Mouse (Mus musculus) midbrain, embryonic 12.5 days (tissue): ENCODE data around the gene Coq5. TPM values are rescaled to one million over a fixed set of nuclear protein-coding genes. Genes with fewer than 3 reads are reported as not detected.
A peak's percentile ranks its signal among the peaks of the same experiment; 100 is the strongest.

Source experiments
- ATAC-seq: fragments of 200-750 bp; cut with Nextera tagmentation; 2 replicates; pipeline ENCODE4 v1.8.0; 2017; ENCODE audit warnings: low read depth, moderate TSS enrichment, moderate library complexity; ENCODE audit not compliant: low FRiP score
- H3K27ac ChIP-seq: fragments of 300-500 bp; sonication (generic); replicated peaks from 2 replicates; pipeline ENCODE4 v1.5.1; 2016; ENCODE audit warnings: mild to moderate bottlenecking
- H3K27me3 ChIP-seq: fragments of 300-500 bp; sonication (generic); 2 replicates; pipeline ENCODE4 v1.6.1; 2016; ENCODE audit warnings: mild to moderate bottlenecking
- H3K36me3 ChIP-seq: fragments of 300-500 bp; sonication (generic); 2 replicates; pipeline ENCODE4 v1.6.1; 2016
- H3K4me1 ChIP-seq: fragments of 300-500 bp; sonication (generic); 2 replicates; pipeline ENCODE4 v1.6.1; 2016
- H3K4me2 ChIP-seq: fragments of 300-500 bp; sonication (generic); replicated peaks from 2 replicates; pipeline ENCODE4 v1.6.1; 2016; ENCODE audit warnings: mild to moderate bottlenecking, moderate library complexity
- H3K4me3 ChIP-seq: fragments of 300-500 bp; sonication (generic); 2 replicates; pipeline ENCODE4 v1.5.1; 2016; ENCODE audit warnings: mild to moderate bottlenecking
- H3K9ac ChIP-seq: fragments of 300-500 bp; sonication (generic); replicated peaks from 2 replicates; pipeline ENCODE4 v1.6.1; 2016; ENCODE audit warnings: mild to moderate bottlenecking, moderate library complexity
- H3K9me3 ChIP-seq: fragments of 300-500 bp; sonication (generic); 2 replicates; pipeline ENCODE4 v1.6.1; 2016; ENCODE audit warnings: mild to moderate bottlenecking
- WGBS: fragments of 180-500 bp; shearing (Covaris S2); methylation state at CpG from one replicate; pipeline ENCODE4 v1.1.7; 2016; 5-methylcytosine and 5-hydroxymethylcytosine counted together
- polyA plus RNA-seq: library from polyadenylated mRNA; unstranded; fragments of >200 nt; fragmentation: Nextera tagmentation; extraction: Ambion mirVana; gene quantifications from 2 replicates; pipeline ENCODE4 v1.2.1, GENCODE M21; 2016

Coq5 gene
- polyA plus RNA-seq, 1 experiment from 2014 or later, result 48.5 TPM

- peak overlapping the region; percentile 99 for H3K4me3 ChIP-seq
- H3K4me1 ChIP-seq, result peaks cover 40% of the 10 kb centered on the region
- H3K9me3 ChIP-seq, result no peaks in the 10 kb centered on the region
- under 1% methylated on average over 68 of the region's 77 CpGs for WGBS
- peak; percentile 61; the same call in 1 of the 2 replicates for ATAC-seq
- H3K4me2 ChIP-seq, result peak overlapping the region; percentile 81
- H3K9ac ChIP-seq, result peak overlapping the region; percentile 96
- no peaks in the 10 kb centered on the region for H3K27me3 ChIP-seq
- H3K27ac ChIP-seq, result peak overlapping the region; percentile 88
- peaks cover 15% of the 10 kb centered on the region; the same call in 1 of the 2 replicates for H3K36me3 ChIP-seq
Observed at GRCm38 (mm10) chr5:115271931-115272811, 7.3 kb upstream of the Coq5 start.

DNA sequence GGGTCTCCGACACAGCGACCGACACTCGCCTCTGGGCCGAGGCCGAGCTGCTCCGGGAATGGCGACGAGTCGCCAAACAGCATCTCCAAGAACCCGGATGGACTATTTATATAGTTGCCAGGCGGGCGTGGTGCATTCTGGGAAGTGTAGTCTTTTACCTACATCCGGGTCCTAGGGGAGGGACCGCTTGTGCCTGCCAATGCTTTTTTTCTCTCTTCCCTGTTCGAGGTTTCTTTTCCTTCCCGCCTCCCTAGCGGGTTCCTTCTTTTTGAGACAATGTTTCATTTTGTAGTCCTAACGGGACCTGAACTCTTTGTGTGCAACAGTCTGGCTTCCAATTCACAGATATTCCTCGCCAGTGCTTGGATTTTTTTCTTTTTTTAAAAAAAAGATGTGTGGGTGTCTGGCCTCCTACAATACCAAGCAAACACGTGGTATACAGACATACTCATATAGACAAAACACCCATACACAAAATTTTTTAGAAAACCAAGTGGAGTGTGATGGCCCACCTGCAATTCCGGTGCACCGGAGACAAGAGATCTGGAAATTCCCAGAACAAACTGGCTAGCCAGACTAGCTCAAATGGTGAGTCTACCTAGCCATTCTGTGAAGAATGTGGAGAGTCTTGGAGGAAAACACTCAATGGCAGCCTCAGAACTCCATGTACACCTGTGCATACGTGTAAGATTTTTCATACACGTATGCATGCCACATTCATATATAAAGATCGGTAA is 6.5 kb upstream of the Coq5 start, which contains the start of gene Rnf10:
Rnf10 (minus strand) TSS at position 87 of the 737 bp plus-strand sequence.
- 15% methylated on average over 26 of the region's 26 CpGs for WGBS
- no peaks in the 10 kb centered on the region for H3K9me3 ChIP-seq
- H3K27ac ChIP-seq, result peak within 1 kb of the TSS; percentile 88
- H3K9ac ChIP-seq, result peak within 1 kb of the TSS; percentile 96
- peak within 1 kb of the TSS; percentile 99 for H3K4me3 ChIP-seq
- no peaks in the 10 kb centered on the region for H3K27me3 ChIP-seq
- H3K4me1 ChIP-seq, result peaks cover 40% of the 10 kb centered on the region
- H3K36me3 ChIP-seq, result peaks cover 15% of the 10 kb centered on the region; the same call in 1 of the 2 replicates
- ATAC-seq, result peak; percentile 87
- peak within 1 kb of the TSS; percentile 81 for H3K4me2 ChIP-seq

DNA sequence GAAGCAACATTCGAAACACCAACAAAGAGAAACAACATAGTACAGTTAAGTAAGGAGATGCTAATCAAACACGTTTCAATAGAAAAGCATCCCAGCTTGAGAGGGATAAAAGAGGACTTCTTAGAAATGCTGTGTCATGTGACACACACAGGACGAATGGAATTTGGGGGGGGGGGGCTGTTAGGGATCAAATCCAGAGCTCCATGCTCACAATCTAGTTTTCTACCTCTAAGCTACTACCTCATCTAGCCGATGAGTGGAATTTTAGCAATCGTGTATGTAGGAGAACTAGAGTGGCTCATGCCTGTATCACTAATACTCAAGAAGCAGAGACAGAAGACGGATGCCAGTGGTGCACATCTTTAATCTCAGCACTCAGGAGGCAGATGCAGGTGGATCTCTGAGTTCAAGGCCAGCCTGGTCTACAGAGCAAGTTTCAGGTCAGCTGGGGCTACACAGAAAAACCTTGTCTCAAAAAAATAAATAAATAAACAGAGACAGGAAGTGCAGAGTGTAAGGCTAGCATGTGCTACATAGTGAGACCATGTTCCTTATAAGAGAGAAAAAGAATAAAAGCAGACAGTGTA is 5.8 kb upstream of the Coq5 start:
- Histone ChIP-seq H3K9me3 (no peaks in the 10 kb centered on the region), H3K27ac (peak overlapping the region; percentile 88; the same call in 1 of the 2 replicates), H3K36me3 (peaks cover 10% of the 10 kb centered on the region; the same call in 1 of the 2 replicates), H3K4me1 (peaks cover 40% of the 10 kb centered on the region), H3K4me3 (peak overlapping the region; percentile 99), H3K9ac (no peak overlapping the region), H3K27me3 (no peaks in the 10 kb centered on the region), H3K4me2 (peak overlapping the region; percentile 52)
- WGBS, result 73% methylated on average over 6 of the region's 6 CpGs
- no peak for ATAC-seq

DNA sequence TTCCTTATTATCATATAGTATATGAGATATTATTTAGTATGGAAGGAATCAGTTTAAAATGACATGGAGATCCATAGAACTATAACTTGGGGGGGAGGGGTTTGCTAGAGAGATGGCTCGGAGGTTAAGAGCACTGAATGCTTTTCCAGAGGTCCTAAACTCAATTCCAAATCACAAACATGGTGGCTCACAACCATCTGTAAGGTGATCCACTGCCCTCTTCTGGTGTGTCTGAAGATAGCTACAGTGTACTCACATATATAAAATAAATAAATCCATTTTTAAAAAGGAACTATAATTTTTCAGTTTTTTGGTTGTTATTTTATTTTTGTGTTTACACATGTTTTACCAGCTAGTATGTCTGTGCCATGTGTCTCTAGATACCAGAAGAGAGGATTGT is 5.1 kb upstream of the Coq5 start:
- peaks cover 33% of the 10 kb centered on the region for H3K4me1 ChIP-seq
- no peak overlapping the region for H3K4me3 ChIP-seq
- H3K9me3 ChIP-seq, result no peaks in the 10 kb centered on the region
- no peak overlapping the region for H3K4me2 ChIP-seq
- H3K27me3 ChIP-seq, result no peaks in the 10 kb centered on the region
- ATAC-seq, result no peak
- H3K27ac ChIP-seq, result no peak overlapping the region
- 83% methylated on average over 1 of the region's 1 CpGs for WGBS
- H3K36me3 ChIP-seq, result 0 out of 2 replicates have a peak, but pooled peaks cover 10% of the 10 kb centered on the region
- no peak overlapping the region for H3K9ac ChIP-seq

GRCm38 (mm10) chr5:115274771-115275170 is 4.7 kb upstream of the Coq5 start:
- H3K9ac ChIP-seq, result no peak overlapping the region
- ATAC-seq, result no peak
- no peaks in the 10 kb centered on the region for H3K27me3 ChIP-seq
- 94% methylated on average over 1 of the region's 1 CpGs for WGBS
- no peak overlapping the region for H3K4me3 ChIP-seq
- peaks cover 29% of the 10 kb centered on the region for H3K4me1 ChIP-seq
- H3K27ac ChIP-seq, result no peak overlapping the region
- H3K4me2 ChIP-seq, result no peak overlapping the region
- H3K36me3 ChIP-seq, result 0 out of 2 replicates have a peak, but pooled peaks cover 7% of the 10 kb centered on the region
- no peaks in the 10 kb centered on the region for H3K9me3 ChIP-seq

- no peaks in the 10 kb centered on the region for H3K27me3 ChIP-seq
- H3K4me2 ChIP-seq, result no peak overlapping the region
- 0 out of 2 replicates have a peak, but pooled peaks cover under 1% of the 10 kb centered on the region for H3K36me3 ChIP-seq
- ATAC-seq, result no peak
- peaks cover 23% of the 10 kb centered on the region for H3K4me1 ChIP-seq
- H3K9me3 ChIP-seq, result no peaks in the 10 kb centered on the region
- H3K27ac ChIP-seq, result no peak overlapping the region
- 32% methylated on average over 14 of the region's 14 CpGs for WGBS
- H3K4me3 ChIP-seq, result no peak overlapping the region
- no peak overlapping the region for H3K9ac ChIP-seq
Observed at GRCm38 (mm10) chr5:115275998-115276397, 3.5 kb upstream of the Coq5 start.

GRCm38 (mm10) chr5:115278053-115278452 is 1.4 kb upstream of the Coq5 start:
- Histone ChIP-seq H3K4me3 (no peak overlapping the region), H3K4me1 (peaks cover 14% of the 10 kb centered on the region), H3K36me3 (no peaks in the 10 kb centered on the region), H3K9ac (no peak overlapping the region), H3K9me3 (no peaks in the 10 kb centered on the region), H3K27me3 (no peaks in the 10 kb centered on the region), H3K27ac (no peak overlapping the region), H3K4me2 (no peak overlapping the region)
- WGBS, result 85% methylated on average over 1 of the region's 1 CpGs
- no peak for ATAC-seq

- no peak for ATAC-seq
- no peaks in the 10 kb centered on the region for H3K9me3 ChIP-seq
Observed at GRCm38 (mm10) chr5:115278785-115279184, 681 bp upstream of the Coq5 start.

DNA sequence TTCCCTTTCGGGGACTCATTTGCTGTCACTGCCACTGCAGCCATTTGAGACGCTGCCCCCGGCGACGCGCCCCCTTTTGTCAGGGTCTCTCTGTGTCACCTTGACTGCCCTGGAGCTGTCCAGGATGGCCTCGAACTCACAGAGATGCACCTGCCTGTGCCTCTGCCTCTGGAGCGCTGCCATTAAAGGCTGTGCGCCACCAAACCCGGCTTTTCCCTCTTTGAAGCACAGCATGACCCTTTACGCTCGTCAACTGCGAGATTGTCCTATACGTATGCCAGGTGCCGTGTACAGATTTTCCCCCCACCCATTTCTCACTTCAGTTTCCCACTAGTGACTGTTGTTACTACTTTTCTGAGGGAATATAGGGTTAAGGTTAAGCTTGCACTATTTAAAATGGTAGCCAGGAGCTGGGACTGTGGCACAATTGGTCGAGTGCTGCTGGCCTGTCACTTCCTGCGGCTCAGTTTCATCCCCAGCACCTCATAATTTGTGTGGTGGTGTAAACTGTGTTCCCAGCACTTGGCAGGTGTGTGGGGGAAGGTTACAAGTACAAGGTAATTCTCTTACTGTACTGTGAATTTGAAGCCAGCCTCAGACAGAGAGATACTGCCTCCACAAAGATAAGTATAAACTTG is 703 bp downstream of the Coq5 start:
- H3K4me2 ChIP-seq, result peak overlapping the region; percentile 96
- H3K27me3 ChIP-seq, result no peaks in the 10 kb centered on the region
- H3K9me3 ChIP-seq, result no peaks in the 10 kb centered on the region
- 0 out of 2 replicates have a peak, but pooled peaks have one; percentile 27 for ATAC-seq
- 10% methylated on average over 17 of the region's 17 CpGs for WGBS
- peak overlapping the region; percentile 92 for H3K4me3 ChIP-seq
- peaks cover 17% of the 10 kb centered on the region for H3K36me3 ChIP-seq
- H3K4me1 ChIP-seq, result peaks cover 6% of the 10 kb centered on the region
- peak overlapping the region; percentile 81 for H3K9ac ChIP-seq
- peak overlapping the region; percentile 58; the same call in 1 of the 2 replicates for H3K27ac ChIP-seq

More at GRCm38 (mm10) chr5:115278785-115279184, 681 bp upstream of the Coq5 start:
- Histone ChIP-seq H3K4me1 (peaks cover 6% of the 10 kb centered on the region), H3K4me3 (no peak overlapping the region), H3K36me3 (peaks cover 6% of the 10 kb centered on the region), H3K9ac (no peak overlapping the region), H3K27me3 (no peaks in the 10 kb centered on the region), H3K4me2 (no peak overlapping the region), H3K27ac (no peak overlapping the region)
- WGBS, result 63% methylated on average over 2 of the region's 2 CpGs

DNA sequence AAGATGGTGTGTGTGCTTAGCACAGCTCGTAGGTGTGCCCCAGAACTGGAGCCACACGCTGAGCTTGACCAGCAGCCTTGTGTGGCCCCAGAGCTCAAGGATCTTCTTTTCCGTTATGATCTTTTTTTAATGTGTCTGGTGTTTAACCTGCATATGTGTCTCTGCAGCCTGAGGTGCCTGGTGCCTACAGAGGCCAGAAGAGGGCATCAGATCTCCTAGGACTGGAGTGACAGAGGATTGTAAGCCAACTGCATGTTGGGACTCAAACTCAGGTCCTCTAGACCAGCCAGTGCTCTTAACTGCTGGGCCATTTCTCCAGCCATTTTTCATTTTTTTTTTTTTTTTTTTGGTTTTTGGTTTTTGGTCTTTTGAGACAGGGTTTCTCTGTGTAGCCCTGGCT is 5.3 kb downstream of the Coq5 start:
- WGBS, result 90% methylated on average over 3 of the region's 3 CpGs
- Histone ChIP-seq H3K4me1 (peaks cover 6% of the 10 kb centered on the region), H3K4me2 (no peak overlapping the region), H3K9ac (no peak overlapping the region), H3K36me3 (peaks cover 36% of the 10 kb centered on the region), H3K9me3 (no peaks in the 10 kb centered on the region), H3K27me3 (no peaks in the 10 kb centered on the region), H3K27ac (no peak overlapping the region), H3K4me3 (no peak overlapping the region)
- no peak for ATAC-seq

DNA sequence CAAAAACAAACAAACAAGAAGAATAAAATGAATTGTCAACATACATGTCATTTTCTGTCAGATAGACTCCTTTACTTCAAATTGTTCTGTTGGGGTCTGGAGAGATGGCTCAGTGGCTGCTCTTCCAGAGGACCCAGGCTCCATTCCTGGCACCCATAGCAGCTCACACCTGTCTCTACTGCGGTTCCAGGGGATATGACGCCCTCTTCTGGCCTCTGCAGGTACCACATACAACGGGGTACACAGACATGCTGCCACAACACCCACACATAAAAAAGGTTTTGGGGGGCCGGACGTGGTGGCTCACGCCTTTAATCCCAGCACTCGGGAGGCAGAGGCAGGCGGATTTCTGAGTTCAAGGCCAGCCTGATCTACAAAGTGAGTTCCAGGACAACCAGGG is 14.7 kb downstream of the Coq5 start:
- Histone ChIP-seq H3K4me3 (no peak overlapping the region), H3K4me2 (no peak overlapping the region), H3K9ac (no peak overlapping the region), H3K27ac (no peak overlapping the region), H3K27me3 (no peaks in the 10 kb centered on the region), H3K4me1 (peaks cover 12% of the 10 kb centered on the region), H3K9me3 (no peaks in the 10 kb centered on the region), H3K36me3 (peaks cover 84% of the 10 kb centered on the region)
- WGBS, result 88% methylated on average over 8 of the region's 8 CpGs
- ATAC-seq, result no peak
